Mouse (Mus musculus): Measurements from ENCODE around the gene Scrt2.

Scrt2 gene

GRCm38 (mm10) chr2:152108702-152109101, 27.4 kb downstream of the Scrt2 start:
- no peak for DNase-seq

GRCm38 (mm10) chr2:152109386-152109785, 28.1 kb downstream of the Scrt2 start:
- DNase-seq = no peak

DNA sequence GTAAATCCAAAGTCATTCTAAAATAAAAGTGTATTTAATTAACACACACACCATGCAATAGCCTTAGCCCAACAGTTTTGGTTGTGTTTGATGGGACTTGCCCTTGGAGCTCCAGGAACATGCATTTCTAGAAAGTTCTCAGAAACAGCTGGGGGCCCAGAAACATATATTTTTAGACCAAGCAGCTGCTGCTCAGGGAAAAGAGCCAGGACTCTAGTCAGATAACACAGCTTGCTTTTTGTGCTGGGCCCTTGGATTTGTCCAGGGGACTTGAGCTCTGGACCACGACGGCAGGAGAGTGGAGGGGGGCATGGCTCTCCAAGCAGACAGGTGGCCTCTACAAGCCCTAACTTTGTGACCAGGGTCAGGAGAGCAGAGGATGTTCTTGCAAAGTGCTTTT, 30.0 kb downstream of the Scrt2 start:
- no peak for DNase-seq

DNA sequence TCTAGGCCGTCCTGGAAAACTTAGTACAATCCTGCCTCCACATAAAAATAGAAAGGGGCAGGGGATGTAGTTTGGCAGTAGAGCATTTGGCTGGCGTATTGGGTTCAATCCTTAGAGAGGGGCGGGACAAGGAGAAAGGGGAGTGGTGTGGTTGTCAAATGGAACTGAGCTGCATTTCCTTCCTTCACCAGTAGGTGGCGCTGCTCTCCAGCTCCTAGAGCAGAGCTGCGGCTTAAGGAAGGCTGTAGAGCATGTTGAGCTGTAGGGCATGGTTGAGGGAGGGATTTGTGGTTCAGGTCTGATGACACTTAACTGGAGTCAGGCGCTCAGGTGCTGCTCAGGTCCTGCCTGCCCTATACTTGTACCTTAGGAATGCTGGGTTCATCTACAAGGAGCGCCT, 30.6 kb downstream of the Scrt2 start:
- peak; percentile 89 to 95 for DNase-seq

GRCm38 (mm10) chr2:152112490-152112889, 31.2 kb downstream of the Scrt2 start:
- no peak for DNase-seq

GRCm38 (mm10) chr2:152112970-152113369, 31.6 kb downstream of the Scrt2 start:
- DNase-seq = no peak

GRCm38 (mm10) chr2:152114057-152114975, 33.0 kb downstream of the Scrt2 start:
- DNase-seq = no peak

- DNase-seq = no peak
Observed at GRCm38 (mm10) chr2:152117694-152118093, 36.4 kb downstream of the Scrt2 start.

- no peak for DNase-seq
Observed at GRCm38 (mm10) chr2:152119228-152119865, 38.0 kb downstream of the Scrt2 start.

DNA sequence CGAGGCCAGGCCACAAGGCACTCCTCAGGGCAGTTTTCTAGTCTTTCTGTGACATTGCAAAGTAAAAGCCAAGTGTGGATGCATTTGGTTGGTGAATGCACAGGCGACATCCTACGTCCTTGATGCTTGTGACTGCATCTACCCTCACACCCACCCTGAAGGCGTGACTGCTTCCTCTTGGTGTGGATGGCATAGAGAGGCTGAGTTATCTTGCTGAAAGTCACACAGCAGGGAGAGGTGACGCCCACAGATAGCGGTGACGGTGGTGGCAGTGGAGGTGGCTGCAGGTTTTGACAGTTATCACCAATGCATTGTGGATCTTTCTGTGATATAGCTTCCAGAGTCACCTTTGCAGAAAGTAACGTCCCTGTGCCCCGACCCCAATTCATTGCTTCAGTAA, 41.6 kb downstream of the Scrt2 start:
- DNase-seq = no peak

DNA sequence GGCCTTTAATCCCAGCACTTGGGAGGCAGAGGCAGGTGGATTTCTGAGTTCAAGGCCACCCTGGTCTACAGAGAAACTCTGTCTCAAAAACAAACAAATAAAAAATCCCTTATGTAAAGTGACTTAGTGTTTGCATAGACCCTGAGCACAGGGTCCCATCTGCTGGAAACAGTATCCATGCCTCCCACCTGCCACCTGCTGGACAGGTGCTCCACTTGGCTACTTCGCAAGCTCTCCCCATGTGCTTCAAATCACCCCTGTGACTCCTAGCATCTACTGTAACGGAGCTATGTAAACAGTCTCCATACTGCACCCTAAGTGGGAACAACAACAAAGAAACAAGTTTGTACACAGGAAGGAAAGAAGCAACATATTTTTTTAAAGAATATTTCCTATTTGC, 47.3 kb downstream of the Scrt2 start:
- DNase-seq = peak in 1 of 2 experiments; percentile 40

DNA sequence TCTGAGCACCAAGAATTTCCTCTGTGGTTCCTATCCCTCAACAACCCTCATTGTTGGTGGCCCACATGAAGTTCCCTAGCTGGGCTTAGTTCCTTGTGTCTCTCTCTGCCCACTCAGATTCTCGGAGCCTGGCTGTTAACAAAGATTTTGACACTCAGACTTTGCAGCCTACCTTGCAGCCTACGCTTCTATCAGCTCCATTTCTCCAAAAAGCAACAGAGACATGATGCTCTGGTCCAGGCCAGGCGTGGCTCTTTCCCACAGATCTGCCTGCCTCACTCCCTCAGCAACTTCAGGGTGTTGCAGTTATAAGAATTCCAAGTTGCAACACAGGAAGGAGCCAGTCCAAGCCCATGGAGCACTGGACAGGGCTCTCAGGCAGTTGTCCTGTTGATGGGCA, 48.4 kb downstream of the Scrt2 start:
- no peak for DNase-seq

GRCm38 (mm10) chr2:152132016-152132415, 50.7 kb downstream of the Scrt2 start:
- DNase-seq = no peak

DNA sequence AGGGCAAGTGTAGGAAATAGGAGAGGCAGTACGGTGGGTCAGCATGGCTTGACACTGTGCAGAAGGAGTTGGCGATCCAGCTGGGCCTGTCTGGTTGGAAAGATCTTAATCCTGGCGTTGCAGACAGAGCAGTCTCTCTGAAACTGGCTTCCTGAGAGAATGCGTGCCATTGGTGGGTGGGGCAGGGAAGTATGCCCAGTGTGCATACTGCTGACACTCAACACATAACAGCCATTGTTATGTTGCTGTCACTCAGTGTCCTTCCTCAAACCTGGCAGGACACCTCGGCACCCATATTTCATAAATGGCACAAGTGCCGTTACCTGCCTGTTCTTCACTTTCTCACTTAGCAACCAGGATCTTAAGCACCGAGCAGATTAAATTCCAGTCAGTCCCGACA, 51.4 kb downstream of the Scrt2 start:
- no peak for DNase-seq

DNA sequence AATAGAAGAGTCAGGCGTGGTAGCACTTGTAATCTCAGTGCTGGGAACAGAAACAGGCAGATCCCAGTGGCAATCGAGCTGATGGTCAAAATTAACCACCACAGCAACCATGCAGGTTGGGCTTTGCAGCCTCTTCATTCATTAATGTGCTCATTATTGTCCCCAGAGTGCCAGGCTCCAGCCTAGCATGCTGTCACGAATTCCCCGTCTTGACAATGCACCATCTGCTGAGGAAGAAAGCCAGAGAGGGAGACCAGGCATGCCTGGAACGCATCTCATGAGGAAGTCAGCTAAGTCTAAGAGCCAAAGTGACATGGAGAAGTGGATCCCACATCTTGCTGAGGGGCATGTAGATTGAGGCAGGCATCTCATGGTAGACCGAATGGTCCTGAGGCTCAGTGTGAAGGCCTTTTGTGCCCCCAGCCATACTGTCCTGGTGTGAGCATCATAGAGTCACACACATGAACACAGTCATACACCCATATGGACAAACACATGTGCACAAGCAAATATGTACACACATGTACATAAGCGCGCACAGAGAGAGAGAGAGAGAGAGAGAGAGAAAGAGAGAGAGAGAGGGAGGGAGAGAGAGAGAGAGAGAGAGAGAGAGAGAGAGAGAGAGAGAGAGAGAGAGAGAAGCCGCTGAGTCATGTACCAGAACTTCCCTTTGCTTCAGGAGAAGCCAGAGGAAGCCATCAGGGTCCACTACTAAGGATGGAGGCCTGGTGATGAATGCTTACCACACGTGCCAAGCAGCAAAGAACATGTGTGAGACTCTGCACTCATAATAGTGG, 58.1 kb downstream of the Scrt2 start:
- no peak for DNase-seq

- DNase-seq = no peak
Observed at GRCm38 (mm10) chr2:152140941-152141340, 59.6 kb downstream of the Scrt2 start.

GRCm38 (mm10) chr2:152141491-152141890, 60.2 kb downstream of the Scrt2 start:
- no peak for DNase-seq

DNA sequence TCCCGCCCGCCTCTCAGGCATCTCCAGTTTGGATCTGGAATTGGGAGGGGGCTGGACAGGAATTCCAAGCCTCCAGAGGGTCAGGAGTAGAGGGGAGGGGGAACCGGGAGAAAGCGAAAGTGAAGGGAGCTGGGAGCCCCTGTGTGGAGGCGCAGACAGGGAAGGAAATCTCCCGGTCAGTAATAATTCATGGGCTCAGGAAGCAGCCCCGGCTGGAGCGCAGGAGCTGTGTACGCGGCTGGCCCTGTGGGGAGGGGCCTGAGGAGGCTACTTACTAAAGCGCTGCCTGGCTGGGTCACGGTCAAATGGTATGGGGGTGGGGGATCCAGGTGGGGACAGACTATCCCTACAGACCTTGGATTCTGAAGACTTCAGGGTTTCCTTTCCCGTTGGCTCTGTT, 60.7 kb downstream of the Scrt2 start:
- peak; percentile 66 to 73 for DNase-seq

DNA sequence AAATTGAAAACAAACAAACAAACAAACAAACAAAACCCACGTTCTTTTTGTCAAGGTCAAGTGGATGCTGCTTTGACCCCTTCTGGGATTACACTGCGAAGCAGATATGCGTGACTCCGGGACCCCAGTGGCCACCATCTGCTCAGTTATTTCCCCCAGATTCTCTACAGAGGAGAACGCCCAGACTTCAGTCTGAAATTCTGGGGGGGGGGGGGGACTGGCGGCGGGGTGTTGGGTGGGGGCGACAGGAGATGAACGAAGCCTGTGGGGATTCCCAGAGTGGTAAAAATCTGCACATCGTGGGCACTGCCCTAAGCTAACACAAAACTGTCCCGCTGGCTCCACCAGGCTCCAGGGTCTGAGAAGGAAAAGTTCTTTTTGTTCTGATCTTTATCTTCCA, 61.2 kb downstream of the Scrt2 start:
- DNase-seq = no peak

GRCm38 (mm10) chr2:152143279-152144157, 62.2 kb downstream of the Scrt2 start, which contains the start of gene Tcf15:
Gene Tcf15, plus strand, starts transcription at chr2:152143561.
- DNase-seq = peak; percentile 76 to 89

DNA sequence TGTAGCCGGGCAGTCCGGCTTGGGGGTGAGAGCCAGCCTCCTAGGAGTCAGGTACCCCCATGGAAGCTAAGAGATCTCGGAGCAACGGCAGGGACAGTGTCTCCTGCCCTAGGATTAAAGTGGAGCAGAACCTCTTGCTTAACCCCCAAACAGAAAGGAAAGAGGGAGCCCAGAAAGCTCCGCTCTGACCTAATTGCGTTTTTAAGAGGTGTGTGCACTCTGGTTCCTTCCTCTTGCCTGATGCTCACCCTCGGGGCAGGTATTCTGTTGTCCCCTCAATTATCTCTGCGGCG, 62.8 kb downstream of the Scrt2 start:
- no peak for DNase-seq

DNA sequence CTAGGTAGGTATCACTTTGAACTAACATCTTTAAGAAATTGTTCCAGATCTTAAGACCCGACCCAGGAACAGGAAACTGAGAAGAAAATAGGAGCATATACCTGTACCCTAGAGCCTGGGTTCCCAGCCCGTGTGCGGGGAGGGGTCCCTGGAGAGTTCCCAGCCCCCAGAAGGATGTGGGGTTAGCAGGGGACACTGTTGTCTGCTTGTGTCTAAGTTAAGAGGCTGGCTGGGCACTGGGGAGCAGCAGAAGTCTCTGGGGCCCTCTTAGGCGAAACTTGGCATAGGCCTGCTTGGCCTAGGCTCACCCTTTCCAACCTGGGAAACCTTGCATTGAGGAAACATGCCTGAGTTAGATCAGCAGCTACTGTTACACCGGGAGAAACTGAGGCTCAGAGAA, 63.2 kb downstream of the Scrt2 start:
- DNase-seq = no peak

All from kidney, postnatal 36 days (tissue).